Mouse (Mus musculus): ENCODE measurements around the gene Adora2b. TPM values are rescaled to one million over a fixed set of nuclear protein-coding genes. Genes with fewer than 3 reads are reported as not detected.

Gene Adora2b
- polyA plus RNA-seq, 1 experiment, result not detected

DNA sequence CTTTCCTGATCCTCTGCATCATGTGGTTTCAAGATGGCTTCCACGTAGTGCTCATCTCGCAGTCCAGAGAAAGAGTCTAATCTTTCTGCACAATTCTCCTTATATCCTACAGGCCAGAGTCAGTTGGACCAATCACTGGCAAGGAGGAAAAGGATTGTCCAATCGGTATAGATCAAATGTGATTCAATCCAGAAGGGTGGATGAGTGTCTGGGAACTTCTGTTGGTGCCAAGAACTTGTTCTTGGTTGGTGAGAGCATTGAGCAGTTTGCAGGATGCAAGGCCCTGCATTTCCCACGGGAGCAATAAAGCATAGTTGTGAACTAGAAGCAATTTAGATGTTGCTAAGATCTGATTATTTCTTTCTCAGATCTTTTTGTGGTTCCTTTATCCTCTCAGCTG is 4.3 kb upstream of the Adora2b start:
- Histone ChIP-seq H3K4me1 (ENCODE audit: control insufficient read depth, insufficient read depth, insufficient read length, low read length) (peaks cover 6% of the 10 kb centered on the region), H3K4me3 (ENCODE audit: insufficient read depth, low read depth, low read length) (no peak overlapping the region), H3K27ac (replicated peaks; ENCODE audit: low read depth, low read length) (no peak overlapping the region)

DNA sequence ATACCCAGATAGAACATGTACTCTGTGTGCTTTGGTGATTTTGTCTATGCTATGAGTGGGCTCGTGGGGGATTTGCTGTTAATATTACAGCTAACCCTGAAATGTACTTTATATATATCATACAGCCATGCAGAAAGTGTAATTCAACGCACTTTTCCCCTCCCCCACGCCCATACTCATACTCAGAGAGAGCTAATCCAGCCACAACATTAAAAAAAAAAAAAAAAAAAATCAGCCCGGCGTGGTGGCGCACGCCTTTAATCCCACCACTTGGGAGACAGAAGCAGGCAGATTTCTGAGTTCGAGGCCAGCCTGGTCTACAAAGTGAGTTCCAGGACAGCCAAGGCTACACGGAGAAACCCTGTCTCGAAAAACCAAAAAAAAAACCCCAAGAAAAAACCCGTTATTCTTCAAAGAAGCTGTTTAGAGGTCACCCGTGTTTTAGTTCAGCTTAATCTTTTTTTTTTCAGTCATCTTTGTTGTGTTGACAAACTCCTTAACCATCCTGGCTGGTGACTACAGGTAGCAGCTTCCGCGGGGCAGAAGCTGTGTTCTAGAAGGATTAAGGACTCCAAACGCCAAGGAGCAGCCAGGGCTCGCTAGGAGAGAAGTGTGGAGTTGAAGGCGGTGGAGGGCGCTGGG is 904 bp upstream of the Adora2b start:
- Histone ChIP-seq H3K4me3 (ENCODE audit: insufficient read depth, low read depth, low read length) (peak overlapping the region; percentile 53), H3K4me1 (ENCODE audit: control insufficient read depth, insufficient read depth, insufficient read length, low read length) (peaks cover 6% of the 10 kb centered on the region), H3K27ac (replicated peaks; ENCODE audit: low read depth, low read length) (no peak overlapping the region)

DNA sequence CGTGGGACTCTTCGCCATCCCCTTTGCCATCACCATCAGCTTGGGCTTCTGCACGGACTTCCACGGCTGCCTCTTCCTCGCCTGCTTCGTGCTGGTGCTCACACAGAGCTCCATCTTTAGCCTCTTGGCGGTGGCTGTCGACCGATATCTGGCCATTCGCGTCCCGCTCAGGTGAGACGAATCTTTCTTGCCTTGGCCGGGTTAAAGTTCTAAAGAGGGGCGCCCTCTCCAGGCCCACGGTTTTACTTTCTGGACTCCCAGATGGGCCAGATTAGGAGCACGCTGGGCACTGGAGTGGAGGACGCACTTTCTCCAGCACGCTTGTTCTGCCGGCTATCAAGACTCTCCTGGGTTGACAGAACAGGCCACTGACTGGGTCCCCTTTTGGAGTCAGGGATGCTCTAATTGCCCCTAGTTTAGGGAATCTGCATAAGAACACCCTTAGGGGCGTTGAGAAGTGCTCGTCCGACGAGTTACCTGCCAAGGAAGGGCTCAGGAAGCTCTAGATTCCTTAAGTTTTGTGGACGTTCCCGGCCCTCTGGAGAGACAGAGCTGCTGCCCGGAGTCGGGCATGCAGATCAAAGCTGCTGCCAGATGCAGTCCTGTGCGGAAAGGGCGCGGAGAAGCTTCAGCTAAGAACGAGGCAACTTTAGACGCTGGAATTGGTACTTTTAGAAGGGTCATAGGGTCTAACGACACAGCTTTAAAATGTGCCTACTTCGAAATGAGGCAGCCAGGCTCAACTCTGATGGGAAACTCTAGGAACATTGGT is 668 bp downstream of the Adora2b start:
- peak overlapping the region; percentile 53 for H3K4me3 ChIP-seq (ENCODE audit: insufficient read depth, low read depth, low read length)
- H3K27ac ChIP-seq (replicated peaks; ENCODE audit: low read depth, low read length), result no peak overlapping the region
- no peaks in the 10 kb centered on the region; the same call in 1 of the 2 replicates for H3K4me1 ChIP-seq (ENCODE audit: control insufficient read depth, insufficient read depth, insufficient read length, low read length)

DNA sequence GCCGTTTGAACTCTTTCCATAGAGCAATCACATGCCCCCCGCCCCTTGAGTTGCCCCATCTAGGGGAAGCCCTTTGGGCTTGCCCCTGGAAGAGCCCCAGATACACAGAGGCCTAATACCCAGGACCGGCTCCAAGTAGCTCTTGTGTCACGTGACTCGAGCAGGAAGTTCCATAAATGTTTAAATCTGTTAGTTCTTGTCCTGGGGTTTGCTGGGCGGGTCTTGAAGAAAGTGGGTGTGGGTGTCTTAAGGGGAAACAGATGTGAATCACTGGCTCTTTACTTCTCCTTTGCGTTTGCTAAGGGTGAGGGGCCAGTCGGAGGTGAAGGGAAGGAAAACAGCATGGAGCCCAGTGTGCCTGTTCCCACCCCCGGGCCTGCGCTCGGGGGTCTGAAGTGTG is 2.3 kb downstream of the Adora2b start:
- Histone ChIP-seq H3K4me1 (ENCODE audit: control insufficient read depth, insufficient read depth, insufficient read length, low read length) (no peaks in the 10 kb centered on the region; the same call in 1 of the 2 replicates), H3K4me3 (ENCODE audit: insufficient read depth, low read depth, low read length) (peak overlapping the region; percentile 25; the same call in 1 of the 2 replicates), H3K27ac (replicated peaks; ENCODE audit: low read depth, low read length) (no peak overlapping the region)

DNA sequence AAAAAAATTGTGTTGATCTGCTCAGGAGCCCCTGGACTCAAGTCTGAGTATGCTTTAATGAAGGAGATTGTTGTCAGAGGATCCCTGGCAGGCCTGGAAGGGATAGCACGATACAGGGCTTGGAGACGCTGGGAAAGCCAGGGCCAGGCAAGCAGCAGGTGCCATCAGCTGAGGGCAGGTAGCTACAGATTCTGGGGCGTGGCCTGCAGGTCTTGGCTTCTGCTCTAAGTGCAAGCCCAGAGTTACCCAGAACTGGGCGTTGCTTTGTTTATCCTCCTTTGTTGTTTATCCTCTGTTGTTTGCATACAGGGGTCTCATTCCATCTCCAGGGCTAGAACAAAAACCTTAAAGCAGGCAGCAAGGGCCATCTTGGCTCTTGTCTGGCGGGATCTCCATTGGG is 4.6 kb downstream of the Adora2b start:
- H3K4me1 ChIP-seq (ENCODE audit: control insufficient read depth, insufficient read depth, insufficient read length, low read length), result no peaks in the 10 kb centered on the region; the same call in 1 of the 2 replicates
- no peak overlapping the region for H3K4me3 ChIP-seq (ENCODE audit: insufficient read depth, low read depth, low read length)
- H3K27ac ChIP-seq (replicated peaks; ENCODE audit: low read depth, low read length), result no peak overlapping the region

DNA sequence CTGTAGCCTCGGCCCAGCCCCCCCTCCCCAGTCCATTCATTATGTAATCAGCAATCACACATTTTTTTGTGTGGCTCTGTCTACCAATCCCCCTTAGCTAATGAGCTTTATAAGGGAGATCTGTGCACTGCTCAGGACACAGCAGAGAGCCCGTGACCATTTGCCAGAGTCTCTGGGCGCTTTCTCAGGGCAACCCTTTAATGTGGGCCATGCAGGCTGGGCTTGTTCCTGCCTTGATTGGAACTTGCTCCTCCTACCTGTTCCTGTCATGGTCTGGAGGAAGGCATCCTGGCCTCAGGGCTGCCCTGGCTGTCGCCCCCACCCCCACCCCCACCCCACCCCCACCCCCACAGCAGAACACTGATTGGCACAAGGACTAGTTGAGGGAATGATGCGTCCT is 10.4 kb downstream of the Adora2b start:
- Histone ChIP-seq H3K27ac (replicated peaks; ENCODE audit: low read depth, low read length) (no peak overlapping the region), H3K4me3 (ENCODE audit: insufficient read depth, low read depth, low read length) (no peak overlapping the region)

DNA sequence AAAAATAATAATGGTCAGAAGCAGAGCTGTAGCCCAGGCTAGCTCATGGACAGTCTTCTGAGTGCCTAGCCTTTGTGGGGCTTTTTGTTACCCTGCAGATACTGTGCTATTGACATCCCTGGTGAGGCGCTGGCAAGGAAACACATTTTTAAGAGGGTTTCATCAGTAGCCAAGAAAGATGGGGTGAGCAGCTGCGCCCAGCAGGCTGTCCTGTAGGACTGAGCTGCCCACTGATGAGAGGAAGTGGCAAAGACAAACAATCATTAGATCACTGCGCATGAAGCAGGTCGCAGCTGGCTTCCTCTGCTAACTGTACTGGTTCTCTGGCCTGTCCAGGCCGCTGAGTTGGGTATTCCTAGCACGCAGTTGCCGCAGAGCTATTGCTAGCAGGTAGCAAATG is 14.8 kb downstream of the Adora2b start:
- Histone ChIP-seq H3K4me1 (ENCODE audit: control insufficient read depth, insufficient read depth, insufficient read length, low read length) (no peaks in the 10 kb centered on the region), H3K27ac (replicated peaks; ENCODE audit: low read depth, low read length) (no peak overlapping the region), H3K4me3 (ENCODE audit: insufficient read depth, low read depth, low read length) (no peak overlapping the region)

More for the DNA sequence above, 10.4 kb downstream of the Adora2b start:
- H3K4me1 ChIP-seq (ENCODE audit: control insufficient read depth, insufficient read depth, insufficient read length, low read length), result no peaks in the 10 kb centered on the region

DNA sequence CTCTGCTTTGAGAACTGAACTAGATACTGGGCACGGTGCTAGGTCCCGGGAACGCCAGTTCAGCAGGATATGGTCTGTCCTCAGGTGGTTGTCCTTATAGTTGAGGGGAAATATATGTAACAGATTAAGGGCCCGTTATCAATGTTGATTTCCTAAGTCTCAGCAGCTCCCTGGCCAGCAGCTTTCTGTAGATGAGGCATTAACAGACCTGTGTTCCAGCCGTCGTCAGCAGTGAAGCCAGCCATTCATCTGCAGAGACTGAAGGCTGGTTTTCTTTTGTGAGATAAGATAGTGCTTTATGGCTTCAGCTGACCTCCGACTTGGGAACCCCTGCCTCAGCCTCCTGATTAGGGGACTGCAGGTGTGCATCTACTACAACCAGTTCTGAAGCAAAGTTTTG is 15.2 kb downstream of the Adora2b start:
- Histone ChIP-seq H3K4me1 (ENCODE audit: control insufficient read depth, insufficient read depth, insufficient read length, low read length) (no peaks in the 10 kb centered on the region), H3K4me3 (ENCODE audit: insufficient read depth, low read depth, low read length) (no peak overlapping the region), H3K27ac (replicated peaks; ENCODE audit: low read depth, low read length) (no peak overlapping the region)

DNA sequence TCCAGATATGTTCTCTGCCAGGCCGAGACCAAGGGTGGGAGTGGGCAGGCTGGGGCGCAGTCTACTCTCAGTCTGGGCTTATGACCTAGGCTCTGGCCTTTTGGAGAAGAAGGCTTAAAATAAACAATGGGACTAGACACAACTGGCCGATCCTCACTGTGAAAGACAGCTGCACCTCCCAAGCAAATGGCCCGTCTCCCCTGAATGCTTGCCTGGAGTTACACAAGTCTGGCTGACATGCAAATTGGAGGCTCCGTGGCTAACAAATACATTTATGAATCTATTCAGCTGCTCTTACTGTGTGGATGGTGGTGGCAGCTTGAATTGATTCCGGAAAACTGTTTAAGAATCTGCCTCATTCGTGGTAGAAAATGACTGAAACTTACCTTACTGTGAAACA is 16.9 kb downstream of the Adora2b start:
- H3K27ac ChIP-seq (replicated peaks; ENCODE audit: low read depth, low read length), result no peak overlapping the region

DNA sequence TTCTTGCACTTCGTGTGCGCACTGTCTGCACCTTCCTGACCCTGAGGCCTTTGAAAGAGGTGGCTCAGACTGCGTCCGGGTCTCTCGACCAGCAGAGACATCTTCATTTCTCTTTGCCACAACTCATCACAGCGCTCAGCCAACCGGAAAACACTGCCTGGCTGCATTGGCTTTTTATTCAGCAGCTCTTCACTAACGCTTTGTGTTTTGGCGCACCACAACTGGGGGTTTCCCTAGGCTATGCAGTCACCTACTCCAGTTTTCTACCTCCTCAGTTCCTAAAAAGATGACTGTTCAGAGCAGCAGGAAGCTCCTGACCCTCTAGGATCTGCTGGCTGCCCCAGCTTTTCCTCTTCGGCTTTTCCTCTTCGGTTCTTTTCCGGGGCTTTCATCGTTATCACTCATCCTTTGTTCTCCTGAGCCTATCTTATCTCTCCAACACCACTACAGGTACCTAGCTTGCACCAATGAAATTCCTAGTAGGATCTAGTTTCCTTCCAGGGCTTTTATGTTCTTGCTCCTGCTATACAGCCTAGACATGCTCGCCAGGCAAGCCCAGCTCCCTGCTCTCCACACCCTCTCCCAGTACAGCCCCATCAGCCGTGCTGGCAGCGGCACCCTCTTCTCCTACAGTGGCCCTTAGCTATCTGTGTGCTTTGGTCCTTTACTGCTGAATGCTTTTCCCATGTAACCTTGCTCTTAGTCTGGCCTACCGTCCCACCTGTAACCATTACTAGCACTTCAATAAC is 17.9 kb downstream of the Adora2b start:
- H3K27ac ChIP-seq (replicated peaks; ENCODE audit: low read depth, low read length), result no peak overlapping the region

More for the DNA sequence above, 16.9 kb downstream of the Adora2b start:
- Histone ChIP-seq H3K4me1 (ENCODE audit: control insufficient read depth, insufficient read depth, insufficient read length, low read length) (no peaks in the 10 kb centered on the region), H3K4me3 (ENCODE audit: insufficient read depth, low read depth, low read length) (no peak overlapping the region)

DNA sequence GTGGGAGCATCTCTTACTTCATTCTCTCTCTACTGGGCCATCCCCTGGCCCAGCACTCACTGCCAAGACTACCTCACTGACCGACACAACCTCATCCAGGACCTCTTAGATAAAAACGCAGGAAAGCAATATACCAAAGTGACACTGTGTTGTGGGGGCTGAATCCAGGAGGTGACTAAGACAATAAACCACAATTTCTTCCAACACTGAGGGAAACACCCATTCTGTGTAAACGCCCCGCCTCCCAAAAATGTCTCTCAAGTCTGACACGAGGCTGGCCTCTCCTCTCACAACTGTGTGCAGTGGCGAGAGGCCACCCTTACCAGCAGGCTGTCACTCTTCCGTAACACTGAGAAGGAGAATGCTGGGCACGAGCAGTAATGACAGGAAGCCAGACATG is 19.6 kb downstream of the Adora2b start:
- Histone ChIP-seq H3K4me1 (ENCODE audit: control insufficient read depth, insufficient read depth, insufficient read length, low read length) (no peaks in the 10 kb centered on the region), H3K27ac (replicated peaks; ENCODE audit: low read depth, low read length) (no peak overlapping the region), H3K4me3 (ENCODE audit: insufficient read depth, low read depth, low read length) (no peak overlapping the region)

More for the DNA sequence above, 17.9 kb downstream of the Adora2b start:
- Histone ChIP-seq H3K4me1 (ENCODE audit: control insufficient read depth, insufficient read depth, insufficient read length, low read length) (no peaks in the 10 kb centered on the region), H3K4me3 (ENCODE audit: insufficient read depth, low read depth, low read length) (no peak overlapping the region)

DNA sequence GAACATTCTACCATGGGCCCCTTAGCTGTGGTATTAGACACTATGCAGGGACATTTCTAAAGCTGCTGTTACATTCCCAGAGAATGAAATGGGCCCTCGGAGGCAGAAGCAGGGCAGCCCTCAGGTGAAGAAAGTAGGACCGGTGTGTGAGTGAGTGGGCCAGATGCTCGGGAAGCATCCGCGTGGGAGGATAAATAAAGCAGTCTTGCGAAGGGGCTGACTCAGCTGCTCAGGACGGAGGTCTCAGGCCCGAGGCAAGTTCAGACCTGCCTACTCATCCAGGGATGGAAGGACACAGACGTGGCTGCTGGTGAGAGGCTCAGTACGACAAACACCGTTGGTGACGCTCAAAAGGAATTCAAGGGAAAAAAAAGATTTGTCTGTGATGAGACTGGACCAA is 20.3 kb downstream of the Adora2b start:
- Histone ChIP-seq H3K27ac (replicated peaks; ENCODE audit: low read depth, low read length) (no peak overlapping the region), H3K4me3 (ENCODE audit: insufficient read depth, low read depth, low read length) (no peak overlapping the region), H3K4me1 (ENCODE audit: control insufficient read depth, insufficient read depth, insufficient read length, low read length) (no peaks in the 10 kb centered on the region)

DNA sequence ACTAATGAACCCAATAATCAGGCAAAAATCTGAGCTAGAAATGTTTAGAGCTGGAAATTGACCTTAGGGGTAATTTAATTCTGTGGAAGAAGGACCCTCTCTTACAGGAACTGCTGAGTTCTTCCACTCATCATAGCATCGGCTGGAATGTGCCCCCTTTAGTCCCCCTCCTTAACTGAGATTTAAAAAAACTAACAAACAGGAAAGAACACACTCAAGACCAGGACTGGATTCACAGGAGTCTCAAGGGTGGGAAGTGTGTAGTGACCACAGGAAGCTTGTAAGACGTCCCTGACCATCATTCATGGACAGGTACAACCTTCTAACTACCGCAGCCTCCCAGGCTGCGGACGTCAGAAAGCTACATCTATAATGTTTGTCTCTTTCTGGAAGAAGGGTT is 22.1 kb downstream of the Adora2b start:
- Histone ChIP-seq H3K4me3 (ENCODE audit: insufficient read depth, low read depth, low read length) (no peak overlapping the region), H3K4me1 (ENCODE audit: control insufficient read depth, insufficient read depth, insufficient read length, low read length) (no peaks in the 10 kb centered on the region), H3K27ac (replicated peaks; ENCODE audit: low read depth, low read length) (no peak overlapping the region)

DNA sequence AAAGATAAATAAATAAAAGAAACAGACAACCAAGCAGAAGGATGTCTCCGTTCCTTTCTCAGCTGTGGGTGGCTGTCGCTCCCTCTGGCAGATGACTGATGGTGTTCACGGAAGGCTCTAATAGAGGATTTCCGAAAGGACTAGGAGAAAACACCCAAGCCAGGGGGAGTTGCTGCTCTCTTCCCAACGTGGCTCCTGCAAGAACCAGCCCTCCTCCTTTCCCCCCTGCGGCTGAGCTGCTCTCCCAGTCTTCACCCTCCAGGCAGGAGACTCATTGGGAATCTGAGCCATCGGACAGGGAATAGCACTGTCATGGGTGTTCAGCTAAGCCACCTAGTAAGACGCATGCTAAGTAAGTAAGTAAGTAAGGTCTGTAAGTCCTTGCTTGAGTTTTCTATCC is 28.3 kb downstream of the Adora2b start:
- H3K4me3 ChIP-seq (ENCODE audit: insufficient read depth, low read depth, low read length), result no peak overlapping the region
- H3K4me1 ChIP-seq (ENCODE audit: control insufficient read depth, insufficient read depth, insufficient read length, low read length), result no peaks in the 10 kb centered on the region
- H3K27ac ChIP-seq (replicated peaks; ENCODE audit: low read depth, low read length), result no peak overlapping the region

DNA sequence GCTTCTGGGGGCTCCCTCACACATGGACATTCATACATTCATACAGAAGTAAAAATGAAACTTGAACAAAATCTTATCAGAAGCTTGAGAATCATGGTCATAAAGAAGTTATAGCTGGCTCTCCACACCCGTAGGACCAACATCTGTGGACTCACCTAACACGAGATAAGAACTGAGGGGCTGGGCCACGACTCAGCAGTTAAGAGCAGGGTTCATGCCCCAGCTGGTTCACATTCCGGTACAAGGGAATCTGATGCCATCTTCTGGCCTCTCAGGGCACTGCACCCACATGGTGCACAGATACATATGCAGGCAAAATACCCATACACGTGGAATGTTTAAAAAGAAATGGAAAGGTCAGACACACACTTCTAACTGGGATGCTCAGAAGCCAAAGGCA is 29.2 kb downstream of the Adora2b start:
- Histone ChIP-seq H3K27ac (replicated peaks; ENCODE audit: low read depth, low read length) (no peak overlapping the region), H3K4me1 (ENCODE audit: control insufficient read depth, insufficient read depth, insufficient read length, low read length) (no peaks in the 10 kb centered on the region), H3K4me3 (ENCODE audit: insufficient read depth, low read depth, low read length) (no peak overlapping the region)

Data from brown adipose tissue, adult 24 weeks (tissue).